ENCODE assay signal across 8 mouse cellular contexts in the genomic region with DNA sequence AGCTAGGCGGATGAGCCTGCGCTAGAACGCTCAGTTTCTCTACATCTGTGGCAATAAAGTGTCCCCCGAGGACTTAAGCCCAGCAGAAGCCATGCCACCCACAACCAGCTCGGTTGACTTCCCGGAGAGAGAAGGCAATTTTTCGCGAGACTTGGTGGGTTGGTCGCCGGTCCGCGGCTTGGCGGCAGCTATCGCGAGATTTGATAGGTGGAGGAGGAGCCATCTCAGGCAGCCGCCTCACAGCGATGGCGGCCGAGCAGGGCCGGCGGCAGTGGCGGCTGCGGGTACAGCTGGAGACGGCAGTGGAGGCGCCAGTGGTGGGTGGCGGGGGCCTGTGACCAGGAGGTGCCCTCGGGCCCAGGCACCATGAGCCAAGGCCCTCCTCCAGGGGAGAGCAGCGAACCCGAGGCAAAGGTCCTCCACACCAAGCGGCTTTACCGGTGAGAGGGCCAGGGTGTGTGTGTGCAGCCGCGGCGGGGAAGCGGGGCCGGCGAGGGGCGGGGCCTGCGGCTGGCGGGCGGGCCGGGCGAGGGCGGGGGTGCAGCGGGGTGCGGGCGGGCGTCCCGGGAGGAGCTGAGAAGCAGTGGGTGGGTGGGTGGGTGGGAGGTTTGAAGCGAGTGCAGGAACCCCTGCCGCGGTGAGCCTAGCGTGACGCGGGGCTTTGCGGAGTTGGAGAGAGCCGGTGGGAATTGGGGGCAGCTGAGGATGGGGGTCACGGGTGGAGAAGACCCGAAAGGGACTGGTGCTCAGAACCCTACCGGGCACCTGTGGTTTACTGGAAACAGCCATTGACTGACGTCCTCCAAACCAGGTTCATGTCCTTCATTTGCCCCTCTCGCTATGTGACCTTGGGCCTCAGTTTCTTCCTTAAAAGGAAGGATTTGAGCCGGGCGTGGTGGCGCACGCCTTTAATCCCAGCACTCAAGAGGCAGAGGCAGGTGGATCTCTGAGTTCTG. TPM values are rescaled to one million over a fixed set of nuclear protein-coding genes. Genes with fewer than 3 reads are reported as not detected.
A peak's percentile ranks its signal among the peaks of the same experiment; 100 is the strongest.
DNase-seq lines count a peak whose midpoint lies in the region; ATAC-seq and TF ChIP-seq lines count a peak whose summit lies in the region.

A gene (minus strand): TSS at position 91 of the 956 bp plus-strand sequence.
A gene (plus strand): TSS at position 203 of the 956 bp plus-strand sequence.

- in situ Hi-C loops in ES-E14 (cut with MboI; ENCODE audit: low sequenced_read_pairs in 2 of 2, unreplicated experiment in 2 of 2), result loop anchor here in 1 of 2 experiments (5.0 kb wide), 1 partner anchor 39 kb away; a partner anchor contains a TSS

- peak within 1 kb of the TSS; percentile 77 to 91 for H3K4me3 ChIP-seq in ES-E14 (ENCODE audit: insufficient read depth in 1 of 2, low read depth in 1 of 2, low read length in 2 of 2, poor library complexity in 1 of 2, severe bottlenecking in 1 of 2)
- H3K4me3 ChIP-seq in forebrain, embryonic 16.5 days (replicated peaks; ENCODE audit: low read length), result peak within 1 kb of the TSS; percentile 54
- H3K4me3 ChIP-seq in layer of hippocampus, adult 2 months, result peak within 1 kb of the TSS; percentile 85
- peak within 1 kb of the TSS; percentile 76 for H3K4me3 ChIP-seq in lung, embryonic 14.5 days (ENCODE audit: low read depth, low read length)
- H3K4me3 ChIP-seq in olfactory bulb, adult 2 months (ENCODE audit: insufficient read depth, low read depth, low read length), result peak within 1 kb of the TSS; percentile 92
- H3K4me3 ChIP-seq in thymus, adult 2 months (ENCODE audit: control insufficient read depth, insufficient read depth, low read length), result peak within 1 kb of the TSS; percentile 90

- WGBS in forebrain, embryonic 16.5 days, result 2% methylated on average over 57 of the region's 66 CpGs
- 1% methylated on average over 53 of the region's 66 CpGs for WGBS in lung, embryonic 14.5 days
- under 1% methylated on average over 58 of the region's 66 CpGs for WGBS in olfactory bulb, adult 2 months
- WGBS in thymus, adult 2 months, result 1% methylated on average over 61 of the region's 66 CpGs

- peaks cover 6% of the 10 kb centered on the region for H3K36me3 ChIP-seq in ES-E14 (ENCODE audit: control insufficient read depth, insufficient read depth, low read length, poor library complexity, severe bottlenecking)
- H3K36me3 ChIP-seq in forebrain, embryonic 16.5 days (ENCODE audit: control insufficient read depth, insufficient read depth), result no peaks in the 10 kb centered on the region
- H3K36me3 ChIP-seq in lung, embryonic 14.5 days (ENCODE audit: insufficient read depth), result 0 out of 2 replicates have a peak, but pooled peaks cover 6% of the 10 kb centered on the region
- no peaks in the 10 kb centered on the region for H3K36me3 ChIP-seq in thymus, adult 2 months (ENCODE audit: control insufficient read depth, insufficient read depth, low read length)

- H3K4me1 ChIP-seq in ES-E14 (ENCODE audit: control insufficient read depth in 2 of 2, insufficient read depth in 2 of 2, low read length in 2 of 2, poor library complexity in 1 of 2), result peaks cover 0 to 23% of the 10 kb centered on the region in 2 experiments; a peak in 1 of 4 replicates
- peaks cover 20% of the 10 kb centered on the region for H3K4me1 ChIP-seq in forebrain, embryonic 16.5 days (replicated peaks; ENCODE audit: control insufficient read depth, insufficient read depth, low read length)
- peaks cover 13% of the 10 kb centered on the region for H3K4me1 ChIP-seq in lung, embryonic 14.5 days (ENCODE audit: insufficient read depth)
- H3K4me1 ChIP-seq in olfactory bulb, adult 2 months (ENCODE audit: control insufficient read depth, insufficient read depth, low read length), result peaks cover 6% of the 10 kb centered on the region
- peaks cover 10% of the 10 kb centered on the region for H3K4me1 ChIP-seq in thymus, adult 2 months (replicated peaks; ENCODE audit: control insufficient read depth, insufficient read depth, low read length)

- peak within 1 kb of the TSS; percentile 78 for H3K4me2 ChIP-seq in forebrain, embryonic 16.5 days (ENCODE audit: low read length)
- peak within 1 kb of the TSS; percentile 83 for H3K4me2 ChIP-seq in lung, embryonic 14.5 days

- peak within 1 kb of the TSS; percentile 99 for H3K27ac ChIP-seq in ES-E14 (ENCODE audit: insufficient read depth, low read depth, low read length, poor library complexity, severe bottlenecking)
- peak within 1 kb of the TSS; percentile 95 for H3K27ac ChIP-seq in forebrain, embryonic 16.5 days (ENCODE audit: low read length)
- H3K27ac ChIP-seq in layer of hippocampus, adult 2 months, result peak within 1 kb of the TSS; percentile 99
- peak within 1 kb of the TSS; percentile 97 for H3K27ac ChIP-seq in lung, embryonic 14.5 days (ENCODE audit: low read depth)
- peak within 1 kb of the TSS; percentile 97 for H3K27ac ChIP-seq in olfactory bulb, adult 2 months (ENCODE audit: insufficient read depth, low read depth, low read length)
- H3K27ac ChIP-seq in thymus, adult 2 months (ENCODE audit: control insufficient read depth, insufficient read depth, low read length), result peak within 1 kb of the TSS; percentile 77

- intact Hi-C loops in heart, postnatal 36 days (cut with DNase I), result loop anchor here (5.0 kb wide), 1 partner anchor 39 kb away; a partner anchor contains a TSS

- peak; percentile 94 for DNase-seq in ES-E14 (ENCODE audit: low read depth, low spot score)
- peak; percentile 95 for DNase-seq in cerebellum, adult 11-12 months
- DNase-seq in heart, postnatal 36 days, result peak; percentile 95 to 99
- peak; percentile 95 to 96 for DNase-seq in layer of hippocampus, adult 2 months (ENCODE audit: low spot score in 2 of 2)
- peak; percentile 98 for DNase-seq in lung, embryonic 14.5 days
- DNase-seq in thymus, adult 2 months, result peak; percentile 97

- peak; percentile 95 for TF ChIP-seq POLR2A in olfactory bulb, adult 2 months (IDR thresholded peaks at IDR 0.05; ENCODE audit: insufficient read depth, low read depth, low read length)
- TF ChIP-seq POLR2A in thymus, adult 2 months (IDR thresholded peaks at IDR 0.05; ENCODE audit: control insufficient read depth, extremely low read depth, insufficient read depth, low read length, poor library complexity), result peak; percentile 96

- peak; percentile 97 for ATAC-seq in forebrain, embryonic 16.5 days
- peak; percentile 94 for ATAC-seq in lung, embryonic 14.5 days (ENCODE audit: insufficient read depth)

- TF ChIP-seq CTCF in layer of hippocampus, adult 2 months (conservative IDR thresholded peaks at IDR 0.05), result no peak
- TF ChIP-seq CTCF in lung, embryonic 14.5 days (IDR thresholded peaks at IDR 0.05; ENCODE audit: low read depth), result no peak
- no peak for TF ChIP-seq CTCF in olfactory bulb, adult 2 months (IDR thresholded peaks at IDR 0.05; ENCODE audit: insufficient read depth, low read depth, low read length)
- TF ChIP-seq CTCF in thymus, adult 2 months (IDR thresholded peaks at IDR 0.05; ENCODE audit: borderline replicate concordance, control insufficient read depth, extremely low read depth, insufficient read depth, low read length, poor library complexity), result no peak; the same call in 1 of the 2 replicates

- peak within 1 kb of the TSS; percentile 98 for H3K9ac ChIP-seq in ES-E14 (ENCODE audit: insufficient read depth, low read depth, low read length, poor library complexity, severe bottlenecking)
- H3K9ac ChIP-seq in forebrain, embryonic 16.5 days (replicated peaks; ENCODE audit: low read depth, low read length), result peak within 1 kb of the TSS; percentile 98
- H3K9ac ChIP-seq in lung, embryonic 14.5 days, result peak within 1 kb of the TSS; percentile 86

- no peaks in the 10 kb centered on the region for H3K9me3 ChIP-seq in ES-E14 (ENCODE audit: control insufficient read depth, insufficient read depth, low read depth, low read length)
- H3K9me3 ChIP-seq in forebrain, embryonic 16.5 days (ENCODE audit: control insufficient read depth, low read length), result no peaks in the 10 kb centered on the region
- H3K9me3 ChIP-seq in lung, embryonic 14.5 days (ENCODE audit: low read depth, low read length), result no peaks in the 10 kb centered on the region

- no peaks in the 10 kb centered on the region for H3K27me3 ChIP-seq in forebrain, embryonic 16.5 days (replicated peaks; ENCODE audit: control insufficient read depth, insufficient read depth, low read length)
- no peaks in the 10 kb centered on the region for H3K27me3 ChIP-seq in lung, embryonic 14.5 days (ENCODE audit: insufficient read depth, low read length)
- no peaks in the 10 kb centered on the region for H3K27me3 ChIP-seq in thymus, adult 2 months (ENCODE audit: control insufficient read depth, insufficient read depth, low read length)

TF ChIP-seq in ES-E14, 5 proteins besides CTCF, POLR2A, EP300 and RAD21:
- peak; percentile 58; the same call in 1 of the 2 replicates for TF ChIP-seq MAFK (IDR thresholded peaks at IDR 0.05; ENCODE audit: insufficient read depth, low read depth, low read length)
- TF ChIP-seq ZNF384 (IDR thresholded peaks at IDR 0.05; ENCODE audit: low read depth, low read length), result no peak
- TF ChIP-seq HCFC1 (IDR thresholded peaks at IDR 0.05; ENCODE audit: borderline replicate concordance, insufficient read depth, low read length), result peak; percentile 67; the same call in 1 of the 2 replicates
- peak; percentile 97 for TF ChIP-seq CHD2 (IDR thresholded peaks at IDR 0.05; ENCODE audit: low read depth, low read length)

RNA-seq across cellular contexts. Expression of the first gene that starts in this region (rescaled TPM):
- 24.3 and 39.5 TPM in 2 replicates for total RNA-seq in ES-E14 (2012; rRNA removed)
- polyA plus RNA-seq in forebrain, embryonic 16.5 days (2015; fragmentation: Nextera tagmentation; extraction: Ambion mirVana), result 1.4 TPM in 2 replicates
- total RNA-seq in heart, postnatal 36 days (2021), result 1 to 10 TPM; 1.1 to 2.1 TPM
- total RNA-seq in layer of hippocampus, adult 2 months (2021), result 1 to 10 TPM in 1 of 2 experiments, under 1 TPM in 1; 0.64 to 1.1 TPM
- 5.0 and 5.9 TPM in 2 replicates for polyA plus RNA-seq in lung, embryonic 14.5 days (2014; fragmentation: Nextera tagmentation; extraction: Ambion mirVana)
- not detected in 2 replicates for polyA plus RNA-seq in olfactory bulb, adult 2 months (2012; ENCODE audit: insufficient read depth, insufficient read length, low replicate concordance, missing spikeins)
- 8.9 and 10.4 TPM in 2 replicates for polyA plus RNA-seq in thymus, adult 2 months (2012; rRNA removed)

RNA-seq across cellular contexts. Expression of the second gene that starts in this region (rescaled TPM):
- 182 and 230 TPM in 2 replicates for total RNA-seq in ES-E14 (2012; rRNA removed)
- 57.5 and 65.9 TPM in 2 replicates for polyA plus RNA-seq in forebrain, embryonic 16.5 days (2015; fragmentation: Nextera tagmentation; extraction: Ambion mirVana)
- 10 to 100 TPM; 38.7 to 42.7 TPM for total RNA-seq in heart, postnatal 36 days (2021)
- total RNA-seq in layer of hippocampus, adult 2 months (2021), result 10 to 100 TPM; 72.7 to 82.2 TPM
- polyA plus RNA-seq in lung, embryonic 14.5 days (2014; fragmentation: Nextera tagmentation; extraction: Ambion mirVana), result 47.8 and 54.4 TPM in 2 replicates
- polyA plus RNA-seq in olfactory bulb, adult 2 months (2012; ENCODE audit: insufficient read depth, insufficient read length, low replicate concordance, missing spikeins), result not detected in 2 replicates
- polyA plus RNA-seq in thymus, adult 2 months (2012; rRNA removed), result 151 and 159 TPM in 2 replicates

Comparison
In these comparisons a context has a peak if more than half of its experiments do, and no peak if none do; other contexts are left out.
1. Peak in every context shown above with its lines: DNase-seq, ATAC-seq, H3K4me3 ChIP-seq and H3K27ac ChIP-seq.